Mouse (Mus musculus) liver, adult (tissue): ENCODE measurements around the gene Ndufa11.

Source experiments
- GATA4 ChIP-seq: IDR thresholded peaks from 2 replicates; pipeline ENCODE4 v1.6.1; 2014; ENCODE audit warnings: mild to moderate bottlenecking, low read length; ENCODE audit not compliant: insufficient replicate concordance

Ndufa11 gene

GRCm38 (mm10) chr17:56703038-56703437, 14.5 kb upstream of the Ndufa11 start:
- no peak for TF ChIP-seq GATA4

- TF ChIP-seq GATA4 = no peak
These were observed 11.1 kb upstream of the Ndufa11 start for GRCm38 (mm10) chr17:56706515-56706914.

GRCm38 (mm10) chr17:56708692-56709091, 8.9 kb upstream of the Ndufa11 start:
- no peak for TF ChIP-seq GATA4

GRCm38 (mm10) chr17:56709708-56710107, 7.9 kb upstream of the Ndufa11 start:
- no peak for TF ChIP-seq GATA4

GRCm38 (mm10) chr17:56715360-56715759, 2.2 kb upstream of the Ndufa11 start:
- TF ChIP-seq GATA4 = no peak

GRCm38 (mm10) chr17:56715914-56716654, 1.5 kb upstream of the Ndufa11 start:
- TF ChIP-seq GATA4 = no peak

GRCm38 (mm10) chr17:56716655-56717362, 758 bp upstream of the Ndufa11 start:
- no peak for TF ChIP-seq GATA4

- TF ChIP-seq GATA4 = no peak
These were observed 4.9 kb downstream of the Ndufa11 start for GRCm38 (mm10) chr17:56722441-56722840.

GRCm38 (mm10) chr17:56723419-56724161, 6.0 kb downstream of the Ndufa11 start:
- TF ChIP-seq GATA4 = no peak

GRCm38 (mm10) chr17:56727029-56727649, 9.6 kb downstream of the Ndufa11 start:
- TF ChIP-seq GATA4 = no peak

- TF ChIP-seq GATA4 = no peak
These were observed 10.1 kb downstream of the Ndufa11 start for GRCm38 (mm10) chr17:56727659-56728058.

GRCm38 (mm10) chr17:56728117-56728516, 10.6 kb downstream of the Ndufa11 start:
- no peak for TF ChIP-seq GATA4

- TF ChIP-seq GATA4 = no peak
These were observed 11.6 kb downstream of the Ndufa11 start for GRCm38 (mm10) chr17:56729151-56729550.

- no peak for TF ChIP-seq GATA4
These were observed 12.1 kb downstream of the Ndufa11 start for GRCm38 (mm10) chr17:56729656-56730055.

- no peak for TF ChIP-seq GATA4
These were observed 19.0 kb downstream of the Ndufa11 start for GRCm38 (mm10) chr17:56736534-56736933.
